21 mouse cellular contexts compared by ENCODE assay signal in genomic region chr17:85847756-85848155, GRCm38 (mm10).
DNase-seq lines count a peak whose midpoint lies in the region; ATAC-seq lines count a peak whose summit lies in the region.
"Had no signal": no experiment of that assay in that cellular context is flagged by ENCODE, and none has a peak within 500 bp of the region (broad histone marks: within the 10 kb centered on the region; RNA-seq: fewer than 3 reads in every experiment).

No protein-coding gene starts in this region.

- H3K4me1 ChIP-seq in hindbrain, embryonic 10.5 days (replicated peaks): peaks cover 9% of the 10 kb centered on the region
- H3K4me1 ChIP-seq in hindbrain, embryonic 11.5 days (replicated peaks; ENCODE audit: control insufficient read depth, insufficient read depth, low read length): no peaks in the 10 kb centered on the region
- peaks cover 13% of the 10 kb centered on the region for H3K4me1 ChIP-seq in embryonic facial prominence, embryonic 11.5 days (ENCODE audit: control insufficient read depth, insufficient read depth, low read length)
- peaks cover 13% of the 10 kb centered on the region for H3K4me1 ChIP-seq in limb, embryonic 11.5 days (ENCODE audit: control insufficient read depth, insufficient read depth, low read length)
- H3K4me1 ChIP-seq: forebrain, embryonic 12.5 days; liver, embryonic 15.5 days; midbrain, embryonic 13.5 days had no signal

- H3K4me2 ChIP-seq in hindbrain, embryonic 11.5 days (replicated peaks; ENCODE audit: low read depth, low read length): no peak overlapping the region
- no peak overlapping the region; the same call in 1 of the 2 replicates for H3K4me2 ChIP-seq in embryonic facial prominence, embryonic 11.5 days (ENCODE audit: low read depth, low read length)
- H3K4me2 ChIP-seq in limb, embryonic 11.5 days (ENCODE audit: low read depth, severe bottlenecking): no peak overlapping the region
- H3K4me2 ChIP-seq: forebrain, embryonic 12.5 days; liver, embryonic 15.5 days; midbrain, embryonic 13.5 days had no signal

- no peak overlapping the region for H3K9ac ChIP-seq in hindbrain, embryonic 11.5 days (ENCODE audit: low read depth, low read length)
- no peak overlapping the region for H3K9ac ChIP-seq in embryonic facial prominence, embryonic 11.5 days (replicated peaks; ENCODE audit: low read length)
- H3K9ac ChIP-seq in limb, embryonic 11.5 days (ENCODE audit: low read length): no peak overlapping the region
- H3K9ac ChIP-seq: forebrain, embryonic 12.5 days; liver, embryonic 15.5 days; midbrain, embryonic 13.5 days had no signal

- no peak overlapping the region for H3K4me3 ChIP-seq in hindbrain, embryonic 10.5 days
- no peak overlapping the region for H3K4me3 ChIP-seq in hindbrain, embryonic 11.5 days (ENCODE audit: low read depth, low read length)
- no peak overlapping the region for H3K4me3 ChIP-seq in embryonic facial prominence, embryonic 11.5 days (ENCODE audit: low read depth, low read length)
- H3K4me3 ChIP-seq in limb, embryonic 11.5 days (ENCODE audit: low read depth, low read length): no peak overlapping the region
- H3K4me3 ChIP-seq: forebrain, embryonic 12.5 days; gastrocnemius, adult 2 months; heart, embryonic 10.5 days; liver, embryonic 15.5 days; midbrain, embryonic 13.5 days; myocyte had no signal

- H3K27me3 ChIP-seq in hindbrain, embryonic 10.5 days (ENCODE audit: insufficient read depth, poor library complexity, severe bottlenecking): 0 out of 2 replicates have a peak, but pooled peaks cover 6% of the 10 kb centered on the region
- no peaks in the 10 kb centered on the region for H3K27me3 ChIP-seq in hindbrain, embryonic 11.5 days (ENCODE audit: control insufficient read depth, insufficient read depth, low read length)
- no peaks in the 10 kb centered on the region for H3K27me3 ChIP-seq in embryonic facial prominence, embryonic 11.5 days (ENCODE audit: control insufficient read depth, insufficient read depth, low read length)
- H3K27me3 ChIP-seq in limb, embryonic 11.5 days (ENCODE audit: control insufficient read depth, insufficient read depth, low read length): no peaks in the 10 kb centered on the region
- H3K27me3 ChIP-seq: forebrain, embryonic 12.5 days; liver, embryonic 15.5 days; midbrain, embryonic 13.5 days had no signal

- DNase-seq in hindbrain, embryonic 10.5 days (ENCODE audit: low spot score): peak; percentile 29
- DNase-seq in hindbrain, embryonic 11.5 days (ENCODE audit: low spot score): no peak
- DNase-seq in embryo, embryonic 10.5 days (ENCODE audit: low spot score): peak; percentile 71
- DNase-seq in embryonic facial prominence, embryonic 11.5 days (ENCODE audit: low spot score): peak; percentile 84
- peak; percentile 74 for DNase-seq in limb, embryonic 11.5 days (ENCODE audit: low spot score)
- DNase-seq in urinary bladder, postnatal 25 days (ENCODE audit: low spot score): no peak
- no peak for DNase-seq in left cerebral cortex, adult 18-20 months (ENCODE audit: low spot score in 2 of 2)
- DNase-seq: adrenal gland, postnatal 36 days; cerebellum, adult 11 months; cerebellum, adult 9-11 months; gastrocnemius, adult 2 months; liver had no signal

- no peak for ATAC-seq in hindbrain, embryonic 11.5 days (ENCODE audit: low FRiP score)
- ATAC-seq in embryonic facial prominence, embryonic 11.5 days (replicated peaks; ENCODE audit: insufficient number of reproducible peaks, low FRiP score, low TSS enrichment, low read depth): 0 out of 2 replicates have a peak, but pooled peaks have one; percentile 26
- 0 out of 2 replicates have a peak, but pooled peaks have one; percentile 31 for ATAC-seq in limb, embryonic 11.5 days (ENCODE audit: insufficient number of reproducible peaks, low FRiP score, low TSS enrichment, low read depth)
- no peak for ATAC-seq in cerebellum, adult (ENCODE audit: insufficient number of reproducible peaks, low FRiP score, low TSS enrichment)
- ATAC-seq: hindbrain, postnatal 0 days; intestine, postnatal 0 days; lung, postnatal 0 days; midbrain, embryonic 13.5 days had no signal

- no peaks in the 10 kb centered on the region for H3K36me3 ChIP-seq in hindbrain, embryonic 10.5 days
- no peaks in the 10 kb centered on the region for H3K36me3 ChIP-seq in hindbrain, embryonic 11.5 days (ENCODE audit: control insufficient read depth, insufficient read depth, low read length)
- no peaks in the 10 kb centered on the region for H3K36me3 ChIP-seq in embryonic facial prominence, embryonic 11.5 days (replicated peaks; ENCODE audit: control insufficient read depth, insufficient read depth, low read depth, low read length)
- no peaks in the 10 kb centered on the region for H3K36me3 ChIP-seq in limb, embryonic 11.5 days (ENCODE audit: control insufficient read depth, insufficient read depth, low read length)
- H3K36me3 ChIP-seq: forebrain, embryonic 12.5 days; heart, embryonic 10.5 days; liver, embryonic 15.5 days; midbrain, embryonic 13.5 days had no signal

- H3K9me3 ChIP-seq in hindbrain, embryonic 10.5 days: no peaks in the 10 kb centered on the region
- no peaks in the 10 kb centered on the region for H3K9me3 ChIP-seq in hindbrain, embryonic 11.5 days (ENCODE audit: control insufficient read depth, low read length)
- no peaks in the 10 kb centered on the region for H3K9me3 ChIP-seq in embryonic facial prominence, embryonic 11.5 days (replicated peaks; ENCODE audit: control insufficient read depth, low read length)
- H3K9me3 ChIP-seq in limb, embryonic 11.5 days (ENCODE audit: control insufficient read depth, low read length): no peaks in the 10 kb centered on the region; the same call in 1 of the 2 replicates
- H3K9me3 ChIP-seq: forebrain, embryonic 12.5 days; heart, embryonic 10.5 days; liver, embryonic 15.5 days; midbrain, embryonic 13.5 days had no signal

- 70% methylated on average over 7 of the region's 7 CpGs for WGBS in hindbrain, embryonic 10.5 days
- 68% methylated on average over 7 of the region's 7 CpGs for WGBS in hindbrain, embryonic 11.5 days
- 20% methylated on average over 7 of the region's 7 CpGs for WGBS in embryonic facial prominence, embryonic 11.5 days
- WGBS in limb, embryonic 11.5 days: 10% methylated on average over 7 of the region's 7 CpGs

- no peak overlapping the region for H3K27ac ChIP-seq in hindbrain, embryonic 10.5 days
- H3K27ac ChIP-seq in hindbrain, embryonic 11.5 days (ENCODE audit: low read depth, low read length): no peak overlapping the region
- H3K27ac ChIP-seq in embryonic facial prominence, embryonic 11.5 days (replicated peaks; ENCODE audit: low read depth, low read length): 0 out of 2 replicates have a peak overlapping the region, but pooled peaks have one; percentile 35
- no peak overlapping the region for H3K27ac ChIP-seq in limb, embryonic 11.5 days (replicated peaks; ENCODE audit: low read depth, low read length)
- H3K27ac ChIP-seq: forebrain, embryonic 12.5 days; gastrocnemius, adult 2 months; heart, embryonic 10.5 days; hindbrain, postnatal 0 days; liver, embryonic 15.5 days; midbrain, embryonic 13.5 days had no signal

Comparison
In these comparisons a context has a peak if more than half of its experiments do, and no peak if none do; other contexts are left out.
1. DNase-seq: peak in hindbrain, embryonic 10.5 days (single experiment), embryo, embryonic 10.5 days (single experiment), embryonic facial prominence, embryonic 11.5 days (single experiment) and limb, embryonic 11.5 days (single experiment); none in hindbrain, embryonic 11.5 days (single experiment), urinary bladder, postnatal 25 days (single experiment) and left cerebral cortex, adult 18-20 months (0 of 2).
2. ATAC-seq: peak in embryonic facial prominence, embryonic 11.5 days (single experiment) and limb, embryonic 11.5 days (single experiment); none in hindbrain, embryonic 11.5 days (single experiment) and cerebellum, adult (single experiment).